Mouse (Mus musculus): ENCODE results near the gene Spon1. TPM values are rescaled to one million over a fixed set of nuclear protein-coding genes. Genes with fewer than 3 reads are reported as not detected.

Spon1 gene
- total RNA-seq, 4 experiments from 2014 or later, result 1.0 to 4.8 (median 2.0) TPM

- DNase-seq (ENCODE audit: low spot score in 2 of 2), result no peak
These were observed 287.9 kb downstream of the Spon1 start for GRCm38 (mm10) chr7:114053720-114054119.

GRCm38 (mm10) chr7:114058166-114058565, 292.4 kb downstream of the Spon1 start:
- no peak for DNase-seq (ENCODE audit: low spot score in 2 of 2)

GRCm38 (mm10) chr7:114058927-114059441, 293.2 kb downstream of the Spon1 start:
- no peak for DNase-seq (ENCODE audit: low spot score in 2 of 2)

GRCm38 (mm10) chr7:114060445-114060844, 294.6 kb downstream of the Spon1 start:
- no peak for DNase-seq (ENCODE audit: low spot score in 2 of 2)

GRCm38 (mm10) chr7:114062451-114062850, 296.7 kb downstream of the Spon1 start:
- DNase-seq (ENCODE audit: low spot score in 2 of 2), result no peak

- no peak for DNase-seq (ENCODE audit: low spot score in 2 of 2)
These were observed 297.7 kb downstream of the Spon1 start for GRCm38 (mm10) chr7:114063534-114063933.

GRCm38 (mm10) chr7:114063966-114064365, 298.2 kb downstream of the Spon1 start:
- no peak for DNase-seq (ENCODE audit: low spot score in 2 of 2)

- no peak for DNase-seq (ENCODE audit: low spot score in 2 of 2)
These were observed 299.8 kb downstream of the Spon1 start for GRCm38 (mm10) chr7:114065407-114066185.

GRCm38 (mm10) chr7:114066529-114067178, 300.9 kb downstream of the Spon1 start:
- DNase-seq (ENCODE audit: low spot score in 2 of 2), result peak; percentile 72 to 75

- DNase-seq (ENCODE audit: low spot score in 2 of 2), result no peak
These were observed 303.2 kb downstream of the Spon1 start for GRCm38 (mm10) chr7:114068956-114069533.

- no peak for DNase-seq (ENCODE audit: low spot score in 2 of 2)
These were observed 304.1 kb downstream of the Spon1 start for GRCm38 (mm10) chr7:114069726-114070457.

- DNase-seq (ENCODE audit: low spot score in 2 of 2), result no peak
These were observed 304.7 kb downstream of the Spon1 start for GRCm38 (mm10) chr7:114070458-114070840.

GRCm38 (mm10) chr7:114071395-114071794, 305.6 kb downstream of the Spon1 start:
- DNase-seq (ENCODE audit: low spot score in 2 of 2), result no peak

GRCm38 (mm10) chr7:114071851-114072616, 306.2 kb downstream of the Spon1 start:
- no peak for DNase-seq (ENCODE audit: low spot score in 2 of 2)

- DNase-seq (ENCODE audit: low spot score in 2 of 2), result no peak
These were observed 308.3 kb downstream of the Spon1 start for GRCm38 (mm10) chr7:114074133-114074532.

- DNase-seq (ENCODE audit: low spot score in 2 of 2), result no peak
These were observed 308.8 kb downstream of the Spon1 start for GRCm38 (mm10) chr7:114074595-114074994.

- no peak for DNase-seq (ENCODE audit: low spot score in 2 of 2)
These were observed 313.5 kb downstream of the Spon1 start for GRCm38 (mm10) chr7:114079343-114079742.

- DNase-seq (ENCODE audit: low spot score in 2 of 2), result no peak
These were observed 314.5 kb downstream of the Spon1 start for GRCm38 (mm10) chr7:114080250-114080649.

- no peak for DNase-seq (ENCODE audit: low spot score in 2 of 2)
These were observed 316.0 kb downstream of the Spon1 start for GRCm38 (mm10) chr7:114081633-114082420.

- no peak for DNase-seq (ENCODE audit: low spot score in 2 of 2)
These were observed 317.3 kb downstream of the Spon1 start for GRCm38 (mm10) chr7:114083088-114083487.
